Mouse (Mus musculus) brain, embryonic 14.5 days (tissue): Measurements from ENCODE around the gene Pnrc1.

ENCODE experiments used
- CTCF ChIP-seq: fragments of 200-500 bp; IDR thresholded peaks from 2 replicates; pipeline ENCODE4 v1.5.1; 2012; ENCODE audit warnings: inconsistent platforms, mild to moderate bottlenecking, moderate library complexity, borderline replicate concordance; ENCODE audit not compliant: insufficient read depth, insufficient read length; ENCODE audit errors: extremely low read depth
- POLR2A ChIP-seq: fragments of 200-500 bp; IDR thresholded peaks from 2 replicates; pipeline ENCODE4 v1.6.1; 2012; ENCODE audit warnings: mild to moderate bottlenecking, inconsistent platforms, borderline replicate concordance; ENCODE audit not compliant: poor library complexity, insufficient read depth, insufficient read length, severe bottlenecking; ENCODE audit errors: extremely low read depth

DNA sequence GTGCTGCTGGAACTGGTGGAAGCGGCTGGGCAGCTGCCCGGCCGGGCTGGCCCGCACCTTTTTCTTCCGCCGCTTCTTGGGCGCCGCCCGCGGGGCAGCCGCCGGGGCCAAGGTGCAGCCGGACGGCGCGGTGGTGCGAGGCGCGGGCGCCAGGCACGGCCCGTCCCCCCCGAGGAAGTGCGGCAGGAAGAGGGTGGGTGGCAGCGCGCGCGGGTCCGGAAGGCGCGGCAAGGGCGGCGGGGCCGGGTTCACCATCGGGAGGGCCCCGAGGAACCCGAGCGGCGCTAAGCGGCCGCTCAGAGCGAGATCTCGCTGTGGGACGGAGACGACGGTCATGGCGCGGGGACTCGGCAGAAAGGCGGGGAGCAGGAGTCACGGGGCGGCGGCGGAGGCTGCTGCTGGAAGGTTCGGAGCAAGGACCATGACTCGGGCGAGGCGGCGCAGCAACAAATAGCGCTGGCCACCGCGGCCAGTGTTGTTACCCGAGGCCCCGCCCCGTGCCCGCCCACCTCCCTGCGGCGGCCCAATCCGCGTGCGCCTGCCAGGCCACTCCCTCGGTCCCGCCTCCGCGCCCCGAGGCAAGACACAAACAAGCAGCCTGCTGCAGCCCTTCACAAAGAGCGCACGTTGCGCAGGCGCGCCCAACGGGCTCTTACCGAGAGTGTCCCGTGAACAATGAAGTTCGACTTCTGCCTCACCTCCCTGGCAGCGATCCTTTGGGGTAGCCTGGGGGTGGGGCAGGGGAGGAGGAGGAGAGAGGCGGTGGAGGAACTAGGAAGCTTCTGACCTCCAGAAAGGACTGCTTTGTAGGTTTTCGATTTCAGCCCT lies 41.7 kb downstream of the Pnrc1 start:
- no peak for TF ChIP-seq CTCF
- peak; percentile 78 for TF ChIP-seq POLR2A
